Mouse (Mus musculus) midbrain, embryonic 13.5 days (tissue): Measurements from ENCODE around the gene Barx2. TPM values are rescaled to one million over a fixed set of nuclear protein-coding genes. Genes with fewer than 3 reads are reported as not detected.

ENCODE experiments used
- ATAC-seq: fragments of 200-750 bp; cut with Nextera tagmentation; 2 replicates; pipeline ENCODE4 v1.8.0; 2017; ENCODE audit warnings: mild to moderate bottlenecking, moderate TSS enrichment, moderate library complexity
- H3K27ac ChIP-seq: fragments of 300-500 bp; sonication (generic); 2 replicates; pipeline ENCODE4 v1.5.1; 2015; ENCODE audit warnings: inconsistent platforms, mild to moderate bottlenecking, moderate library complexity
- H3K27me3 ChIP-seq: fragments of 300-500 bp; sonication (generic); 2 replicates; pipeline ENCODE4 v1.6.1; 2015; ENCODE audit warnings: mild to moderate bottlenecking, inconsistent platforms
- H3K36me3 ChIP-seq: fragments of 300-500 bp; sonication (generic); 2 replicates; pipeline ENCODE4 v1.6.1; 2015; ENCODE audit warnings: mild to moderate bottlenecking, inconsistent platforms
- H3K4me1 ChIP-seq: fragments of 300-500 bp; sonication (generic); replicated peaks from 2 replicates; pipeline ENCODE4 v1.6.1; 2015; ENCODE audit warnings: inconsistent platforms
- H3K4me2 ChIP-seq: fragments of 300-500 bp; sonication (generic); replicated peaks from 2 replicates; pipeline ENCODE4 v1.6.1; 2015; ENCODE audit warnings: moderate library complexity, mild to moderate bottlenecking, inconsistent platforms
- H3K4me3 ChIP-seq: fragments of 300-500 bp; sonication (generic); replicated peaks from 2 replicates; pipeline ENCODE4 v1.5.1; 2015; ENCODE audit warnings: mild to moderate bottlenecking, inconsistent platforms
- H3K9ac ChIP-seq: fragments of 300-500 bp; sonication (generic); replicated peaks from 2 replicates; pipeline ENCODE4 v1.6.1; 2015; ENCODE audit warnings: mild to moderate bottlenecking, inconsistent platforms
- H3K9me3 ChIP-seq: fragments of 300-500 bp; sonication (generic); 2 replicates; pipeline ENCODE4 v1.6.1; 2016; ENCODE audit warnings: mild to moderate bottlenecking, inconsistent platforms
- WGBS: fragments of 180-500 bp; shearing (Covaris S2); methylation state at CpG from one replicate; pipeline ENCODE4 v1.1.7; 2015; 5-methylcytosine and 5-hydroxymethylcytosine counted together
- polyA plus RNA-seq: library from polyadenylated mRNA; unstranded; fragments of >200 nt; fragmentation: Nextera tagmentation; extraction: Ambion mirVana; gene quantifications from 2 replicates; pipeline ENCODE4 v1.2.1, GENCODE M21; 2015

The Barx2 gene
- polyA plus RNA-seq, 1 experiment from 2014 or later: 0.13 TPM

DNA sequence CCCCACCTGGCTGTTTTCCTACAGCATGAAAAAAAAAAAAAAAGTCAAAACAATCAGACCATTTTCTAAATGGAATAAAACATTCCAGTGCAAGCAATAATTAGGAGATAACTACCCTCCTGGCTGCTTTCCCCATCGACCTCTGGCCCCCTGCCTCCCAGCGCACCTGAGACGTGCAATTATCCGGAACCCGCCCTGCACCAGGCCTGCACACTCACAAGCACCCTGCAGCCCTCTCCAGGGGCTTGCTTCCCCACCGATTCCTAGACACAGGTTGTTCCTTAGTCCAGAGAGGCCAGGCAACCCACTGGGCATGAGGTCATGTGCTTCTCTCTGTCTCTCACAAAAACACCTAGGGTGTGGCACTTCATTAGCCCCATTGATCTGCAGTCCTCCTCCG, 63.9 kb downstream of the Barx2 start:
- Histone ChIP-seq H3K4me3 (no peak overlapping the region), H3K4me2 (no peak overlapping the region), H3K27ac (no peak overlapping the region), H3K27me3 (no peaks in the 10 kb centered on the region), H3K9me3 (no peaks in the 10 kb centered on the region), H3K4me1 (no peaks in the 10 kb centered on the region), H3K9ac (no peak overlapping the region), H3K36me3 (no peaks in the 10 kb centered on the region)
- WGBS: 84% methylated on average over 7 of the region's 7 CpGs
- ATAC-seq: no peak

GRCm38 (mm10) chr9:31844614-31845013, 68.6 kb downstream of the Barx2 start:
- Histone ChIP-seq H3K27ac (no peak overlapping the region), H3K4me2 (no peak overlapping the region), H3K9me3 (no peaks in the 10 kb centered on the region), H3K4me3 (no peak overlapping the region), H3K4me1 (no peaks in the 10 kb centered on the region), H3K27me3 (no peaks in the 10 kb centered on the region), H3K9ac (no peak overlapping the region), H3K36me3 (no peaks in the 10 kb centered on the region)
- ATAC-seq: no peak
- WGBS: 76% methylated on average over 5 of the region's 5 CpGs

DNA sequence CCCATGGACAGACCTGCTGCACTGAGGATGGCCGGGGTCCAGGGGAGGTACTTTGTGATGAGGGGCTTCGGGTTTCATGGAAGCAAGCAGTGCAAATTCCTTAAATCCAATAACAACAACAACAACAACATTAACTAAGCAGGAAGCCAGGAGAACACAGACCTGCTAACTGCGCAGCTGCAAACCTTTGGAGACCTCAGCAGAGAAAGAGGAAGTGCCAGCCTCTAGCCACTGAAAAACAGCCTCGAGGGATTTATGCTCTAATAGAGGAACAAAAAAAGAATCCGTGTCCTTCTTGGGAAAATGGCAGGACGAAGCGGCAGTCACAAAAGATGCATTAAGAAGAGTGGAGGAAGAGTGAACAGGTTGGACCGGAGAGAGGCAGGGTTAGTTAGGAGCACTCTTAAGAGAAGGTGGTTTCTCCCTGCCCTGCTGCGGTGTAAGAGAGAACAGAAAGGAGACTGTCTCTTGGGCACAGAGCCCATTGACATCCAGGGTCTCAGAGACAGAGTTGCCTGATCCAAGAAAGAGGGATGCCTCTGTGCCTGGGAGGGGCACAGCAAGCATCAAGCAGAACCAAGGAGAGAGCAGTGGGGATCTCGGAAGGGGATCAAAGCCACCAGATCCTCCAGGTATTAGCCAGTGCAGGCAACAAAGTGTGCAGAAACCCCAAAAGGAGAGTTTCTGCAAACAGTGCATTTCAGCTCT, 72.0 kb downstream of the Barx2 start:
- no peak overlapping the region for H3K27ac ChIP-seq
- no peak overlapping the region for H3K9ac ChIP-seq

GRCm38 (mm10) chr9:31840571-31840970, 72.7 kb downstream of the Barx2 start:
- Histone ChIP-seq H3K4me1 (peaks cover 6% of the 10 kb centered on the region; the same call in 1 of the 2 replicates), H3K27ac (no peak overlapping the region), H3K4me3 (no peak overlapping the region), H3K4me2 (no peak overlapping the region), H3K9me3 (no peaks in the 10 kb centered on the region), H3K36me3 (no peaks in the 10 kb centered on the region), H3K9ac (no peak overlapping the region), H3K27me3 (no peaks in the 10 kb centered on the region)
- no peak for ATAC-seq
- 90% methylated on average over 4 of the region's 4 CpGs for WGBS

More for the DNA sequence above, 72.0 kb downstream of the Barx2 start:
- Histone ChIP-seq H3K9me3 (no peaks in the 10 kb centered on the region), H3K27me3 (no peaks in the 10 kb centered on the region), H3K4me1 (peaks cover 6% of the 10 kb centered on the region; the same call in 1 of the 2 replicates), H3K36me3 (no peaks in the 10 kb centered on the region), H3K4me2 (no peak overlapping the region), H3K4me3 (no peak overlapping the region)
- ATAC-seq: no peak
- 67% methylated on average over 10 of the region's 10 CpGs for WGBS

DNA sequence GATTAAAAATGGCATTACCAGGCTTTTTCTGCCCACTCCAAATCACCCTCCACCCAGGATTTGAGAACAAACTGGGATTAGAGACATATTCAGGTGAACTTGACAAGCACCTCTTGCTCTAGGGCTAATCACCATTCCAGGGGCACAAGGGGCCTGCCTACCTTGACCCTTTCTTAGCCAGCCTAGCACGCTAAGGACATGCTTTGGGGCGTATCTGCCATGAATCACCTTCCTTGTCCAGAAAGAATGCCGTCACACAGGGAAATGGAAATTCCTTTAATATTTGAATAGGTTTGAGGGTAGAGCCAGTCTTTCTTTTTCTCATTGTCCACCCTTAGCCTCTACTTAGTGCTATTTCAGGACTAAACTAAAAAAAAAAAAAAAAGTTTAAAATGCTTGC, 73.2 kb downstream of the Barx2 start:
- WGBS: 86% methylated on average over 3 of the region's 3 CpGs
- no peak overlapping the region for H3K4me2 ChIP-seq
- ATAC-seq: no peak
- H3K9me3 ChIP-seq: no peaks in the 10 kb centered on the region
- H3K27ac ChIP-seq: no peak overlapping the region
- no peak overlapping the region for H3K4me3 ChIP-seq
- no peak overlapping the region for H3K9ac ChIP-seq
- H3K27me3 ChIP-seq: no peaks in the 10 kb centered on the region
- H3K4me1 ChIP-seq: peaks cover 6% of the 10 kb centered on the region; the same call in 1 of the 2 replicates
- no peaks in the 10 kb centered on the region for H3K36me3 ChIP-seq

GRCm38 (mm10) chr9:31839106-31840027, 73.9 kb downstream of the Barx2 start:
- 48% methylated on average over 15 of the region's 15 CpGs for WGBS
- Histone ChIP-seq H3K36me3 (no peaks in the 10 kb centered on the region), H3K27ac (no peak overlapping the region), H3K9me3 (no peaks in the 10 kb centered on the region), H3K4me2 (no peak overlapping the region), H3K27me3 (no peaks in the 10 kb centered on the region), H3K9ac (no peak overlapping the region), H3K4me1 (peaks cover 6% of the 10 kb centered on the region; the same call in 1 of the 2 replicates), H3K4me3 (no peak overlapping the region)
- ATAC-seq: 0 out of 2 replicates have a peak, but pooled peaks have one; percentile 14

DNA sequence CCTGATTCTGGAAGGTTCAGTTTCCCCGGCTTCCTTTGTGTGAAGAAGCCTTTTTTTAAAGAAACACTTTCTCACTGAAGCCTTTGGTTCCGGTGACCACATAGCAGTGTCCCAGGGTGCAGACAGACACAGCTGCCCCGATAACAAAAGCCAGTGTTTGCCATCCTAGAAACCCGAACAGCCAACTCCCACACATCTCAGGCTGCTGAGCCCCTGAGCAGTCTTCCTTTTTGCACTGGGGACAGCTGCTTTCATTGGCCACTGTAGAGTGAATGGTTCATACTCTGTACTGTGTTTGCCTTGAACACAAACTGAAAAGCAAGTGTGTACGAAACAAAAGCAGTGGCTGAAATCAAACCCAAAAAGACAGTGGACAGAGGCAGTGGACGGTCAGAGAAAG, 75.2 kb downstream of the Barx2 start:
- Histone ChIP-seq H3K27ac (no peak overlapping the region), H3K4me3 (no peak overlapping the region), H3K9me3 (no peaks in the 10 kb centered on the region), H3K4me1 (peaks cover 6% of the 10 kb centered on the region; the same call in 1 of the 2 replicates), H3K9ac (no peak overlapping the region), H3K4me2 (no peak overlapping the region), H3K36me3 (no peaks in the 10 kb centered on the region), H3K27me3 (no peaks in the 10 kb centered on the region)
- no peak for ATAC-seq
- 55% methylated on average over 6 of the region's 6 CpGs for WGBS

DNA sequence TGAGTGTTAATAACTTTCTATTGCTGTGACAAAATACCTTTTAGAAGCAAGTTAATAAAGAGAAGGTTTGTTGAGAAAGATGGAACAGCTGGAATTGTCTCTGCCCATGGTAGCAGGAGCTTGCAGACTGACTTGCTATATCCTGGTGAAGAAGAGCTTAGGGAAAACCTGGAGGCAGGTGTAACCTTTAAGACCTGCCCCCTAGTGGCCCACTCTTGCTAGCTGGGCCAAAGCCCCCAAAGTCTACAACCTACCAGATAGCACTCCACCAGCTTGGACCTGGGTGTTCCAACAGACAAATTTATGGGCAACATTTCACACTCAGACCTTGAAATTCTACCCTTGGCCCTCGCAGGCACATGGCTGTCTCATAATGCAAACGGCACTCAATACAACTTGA, 104.5 kb downstream of the Barx2 start:
- no peak for ATAC-seq

GRCm38 (mm10) chr9:31802641-31803040, 110.6 kb downstream of the Barx2 start:
- no peak overlapping the region for H3K27ac ChIP-seq
- H3K9me3 ChIP-seq: no peaks in the 10 kb centered on the region
- WGBS: 97% methylated on average over 1 of the region's 1 CpGs
- no peak overlapping the region for H3K4me2 ChIP-seq
- H3K4me3 ChIP-seq: no peak overlapping the region
- H3K4me1 ChIP-seq: no peaks in the 10 kb centered on the region
- no peak overlapping the region for H3K9ac ChIP-seq
- H3K36me3 ChIP-seq: no peaks in the 10 kb centered on the region
- no peaks in the 10 kb centered on the region for H3K27me3 ChIP-seq
- no peak for ATAC-seq

More for the DNA sequence above, 104.5 kb downstream of the Barx2 start:
- Histone ChIP-seq H3K36me3 (no peaks in the 10 kb centered on the region), H3K4me3 (no peak overlapping the region), H3K4me1 (no peaks in the 10 kb centered on the region), H3K9me3 (no peaks in the 10 kb centered on the region), H3K27ac (no peak overlapping the region), H3K27me3 (no peaks in the 10 kb centered on the region), H3K9ac (no peak overlapping the region), H3K4me2 (no peak overlapping the region)
- WGBS: 77% methylated on average over 2 of the region's 2 CpGs

Other genes starting within 250 kb of the Barx2 start
- 8.7 and 10.8 TPM in 2 replicates for gene Arhgap32, start 202.7 kb upstream of the Barx2 start, polyA plus RNA-seq